Mouse (Mus musculus) limb, embryonic 14.5 days (tissue): ENCODE results near the gene Pdcd4. TPM values are rescaled to one million over a fixed set of nuclear protein-coding genes. Genes with fewer than 3 reads are reported as not detected.

Source experiments
- ATAC-seq: fragments of 200-750 bp; cut with Nextera tagmentation; 2 replicates; pipeline ENCODE4 v1.8.0; 2017; ENCODE audit warnings: low read depth, moderate number of reproducible peaks, moderate TSS enrichment; ENCODE audit not compliant: low FRiP score
- DNase-seq: peaks from one replicate; pipeline ENCODE4 v3.0.0-alpha.2; 2015; ENCODE audit warnings: low spot score
- H3K27ac ChIP-seq: fragments of 300-500 bp; sonication (generic); replicated peaks from 2 replicates; pipeline ENCODE4 v1.5.1; 2014; ENCODE audit warnings: low read depth, mild to moderate bottlenecking, low read length, moderate library complexity, mixed read lengths
- H3K27me3 ChIP-seq: fragments of 300-500 bp; sonication (generic); 2 replicates; pipeline ENCODE4 v1.6.1; 2014; ENCODE audit warnings: low read length, mixed read lengths; ENCODE audit not compliant: control insufficient read depth, insufficient read depth
- H3K36me3 ChIP-seq: fragments of 300-500 bp; sonication (generic); 2 replicates; pipeline ENCODE4 v1.6.1; 2014; ENCODE audit warnings: mild to moderate bottlenecking, low read length, moderate library complexity, mixed read lengths; ENCODE audit not compliant: control insufficient read depth, insufficient read depth
- H3K4me1 ChIP-seq: fragments of 300-500 bp; sonication (generic); 2 replicates; pipeline ENCODE4 v1.6.1; 2014; ENCODE audit warnings: antibody characterized with exemption, low read length, mixed read lengths; ENCODE audit not compliant: control insufficient read depth, insufficient read depth
- H3K4me2 ChIP-seq: fragments of 300-500 bp; sonication (generic); replicated peaks from 2 replicates; pipeline ENCODE4 v1.6.1; 2014; ENCODE audit warnings: low read depth, mild to moderate bottlenecking, low read length, moderate library complexity; ENCODE audit not compliant: severe bottlenecking
- H3K4me3 ChIP-seq: fragments of 300-500 bp; sonication (generic); replicated peaks from 2 replicates; pipeline ENCODE4 v1.5.1; 2014; ENCODE audit warnings: low read length
- H3K9ac ChIP-seq: fragments of 300-500 bp; sonication (generic); 2 replicates; pipeline ENCODE4 v1.6.1; 2014; ENCODE audit warnings: mild to moderate bottlenecking, low read depth, low read length, moderate library complexity; ENCODE audit not compliant: severe bottlenecking
- H3K9me3 ChIP-seq: fragments of 300-500 bp; sonication (generic); 2 replicates; pipeline ENCODE4 v1.6.1; 2016; ENCODE audit warnings: low read length; ENCODE audit not compliant: control insufficient read depth
- POLR2A ChIP-seq: fragments of 200-500 bp; IDR thresholded peaks from 2 replicates; pipeline ENCODE4 v1.8.0; 2012; ENCODE audit warnings: inconsistent platforms, mild to moderate bottlenecking, moderate library complexity, borderline replicate concordance; ENCODE audit not compliant: insufficient read depth, insufficient read length; ENCODE audit errors: extremely low read depth
- WGBS: fragments of 180-500 bp; shearing (Covaris S2); extraction: QIAGEN DNeasy Blood & Tissue Kit; methylation state at CpG from one replicate; pipeline ENCODE4 v1.1.7; 2014; 5-methylcytosine and 5-hydroxymethylcytosine counted together
- polyA plus RNA-seq, 2 experiments: library from polyadenylated mRNA; depleted of rRNA in 1 of 2; stranded (reverse) in 1 of 2; unstranded in 1 of 2; fragments of >200 nt; fragmentation: Nextera tagmentation in 1 of 2; extraction: Ambion mirVana in 1 of 2; gene quantifications; 2 replicates each; pipeline versions ENCODE4 v1.2.1 to v1.2.3; 2012 to 2014

Gene Pdcd4
- polyA plus RNA-seq, 2 experiments, result 43.3 to 96.4 TPM

- WGBS, result 87% methylated on average over 3 of the region's 3 CpGs
- no peaks in the 10 kb centered on the region for H3K27me3 ChIP-seq
- H3K4me3 ChIP-seq, result no peak overlapping the region
- ATAC-seq, result no peak
- H3K4me2 ChIP-seq, result no peak overlapping the region
- H3K9me3 ChIP-seq, result no peaks in the 10 kb centered on the region
- no peaks in the 10 kb centered on the region for H3K36me3 ChIP-seq
- no peak overlapping the region for H3K9ac ChIP-seq
- no peak for DNase-seq
- H3K27ac ChIP-seq, result no peak overlapping the region
- no peaks in the 10 kb centered on the region for H3K4me1 ChIP-seq
- no peak for TF ChIP-seq POLR2A
These were observed 77.2 kb downstream of the Pdcd4 start for GRCm38 (mm10) chr19:53969226-53969625.

- WGBS, result 61% methylated on average over 7 of the region's 7 CpGs
- no peak overlapping the region for H3K27ac ChIP-seq
- no peak overlapping the region for H3K4me3 ChIP-seq
- no peak overlapping the region for H3K9ac ChIP-seq
- no peak overlapping the region for H3K4me2 ChIP-seq
- peaks cover under 1% of the 10 kb centered on the region; the same call in 1 of the 2 replicates for H3K36me3 ChIP-seq
- H3K27me3 ChIP-seq, result no peaks in the 10 kb centered on the region
- 0 out of 2 replicates have a peak, but pooled peaks cover 5% of the 10 kb centered on the region for H3K9me3 ChIP-seq
- ATAC-seq (no peak), DNase-seq (no peak)
- no peak for TF ChIP-seq POLR2A
- no peaks in the 10 kb centered on the region for H3K4me1 ChIP-seq
These were observed 79.9 kb downstream of the Pdcd4 start for GRCm38 (mm10) chr19:53971938-53972337.

- no peaks in the 10 kb centered on the region for H3K27me3 ChIP-seq
- TF ChIP-seq POLR2A, result no peak
- H3K9me3 ChIP-seq, result peaks cover 13% of the 10 kb centered on the region; the same call in 1 of the 2 replicates
- H3K4me2 ChIP-seq, result no peak overlapping the region
- WGBS, result 83% methylated on average over 1 of the region's 1 CpGs
- no peak for DNase-seq
- no peaks in the 10 kb centered on the region for H3K4me1 ChIP-seq
- ATAC-seq, result no peak
- no peak overlapping the region for H3K4me3 ChIP-seq
- H3K27ac ChIP-seq, result no peak overlapping the region
- H3K9ac ChIP-seq, result no peak overlapping the region
- H3K36me3 ChIP-seq, result peaks cover 3% of the 10 kb centered on the region; the same call in 1 of the 2 replicates
These were observed 81.6 kb downstream of the Pdcd4 start for GRCm38 (mm10) chr19:53973656-53974055.

Other genes starting within 250 kb of the Pdcd4 start
- gene Rbm20, start 214.9 kb upstream of the Pdcd4 start, polyA plus RNA-seq (2012; rRNA removed), result 9.9 and 10.0 TPM in 2 replicates
- gene Rbm20, start 214.9 kb upstream of the Pdcd4 start, polyA plus RNA-seq (2014; fragmentation: Nextera tagmentation; extraction: Ambion mirVana), result 5.5 and 6.9 TPM in 2 replicates
- 26.9 and 29.2 TPM in 2 replicates for gene Shoc2, start 52.1 kb downstream of the Pdcd4 start, polyA plus RNA-seq (2012; rRNA removed)
- 44.8 and 48.2 TPM in 2 replicates for gene Shoc2, start 52.1 kb downstream of the Pdcd4 start, polyA plus RNA-seq (2014; fragmentation: Nextera tagmentation; extraction: Ambion mirVana)
- 34.6 and 57.2 TPM in 2 replicates for gene Bbip1, start 52.4 kb downstream of the Pdcd4 start, polyA plus RNA-seq (2012; rRNA removed)
- gene Bbip1, start 52.4 kb downstream of the Pdcd4 start, polyA plus RNA-seq (2014; fragmentation: Nextera tagmentation; extraction: Ambion mirVana), result 78.8 and 84.1 TPM in 2 replicates
- 3.7 and 6.6 TPM in 2 replicates for gene Adra2a, start 151.9 kb downstream of the Pdcd4 start, polyA plus RNA-seq (2012; rRNA removed)
- 1.2 and 1.4 TPM in 2 replicates for gene Adra2a, start 151.9 kb downstream of the Pdcd4 start, polyA plus RNA-seq (2014; fragmentation: Nextera tagmentation; extraction: Ambion mirVana)